ENCODE assay signal across 8 mouse cellular contexts in genomic region chr5:72984091-72984490, GRCm38 (mm10). TPM values are rescaled to one million over a fixed set of nuclear protein-coding genes. Genes with fewer than 3 reads are reported as not detected.
A peak's percentile ranks its signal among the peaks of the same experiment; 100 is the strongest.
DNase-seq lines count a peak whose midpoint lies in the region; ATAC-seq lines count a peak whose summit lies in the region.

No protein-coding gene starts in this region.

- DNase-seq in cerebellum, adult 18-20 months: peak; percentile 13 to 19
- DNase-seq in cerebellum, postnatal 4 days (ENCODE audit: low spot score in 2 of 2): no peak
- DNase-seq in layer of hippocampus, adult 11-12 months (ENCODE audit: low spot score): peak; percentile 32
- no peak for DNase-seq in layer of hippocampus, postnatal 36 days
- peak; percentile 69 for DNase-seq in ES-CJ7 (ENCODE audit: low read depth, low spot score)
- peak; percentile 91 for DNase-seq in embryo, embryonic 10.5 days (ENCODE audit: low spot score)
- no peak for DNase-seq in spleen, postnatal 4 days (ENCODE audit: low spot score in 2 of 2)

- ATAC-seq in megakaryocyte-erythroid progenitor cell, adult 5-6 weeks (replicated peaks; ENCODE audit: low FRiP score, low TSS enrichment, poor library complexity, severe bottlenecking): peak; percentile 74

RNA-seq across cellular contexts. Expression of gene Gm10135, which starts 9.6 kb away (rescaled TPM):
- not detected for total RNA-seq in layer of hippocampus, postnatal 36 days (2021)
- total RNA-seq in megakaryocyte-erythroid progenitor cell, adult 5-6 weeks (2014; fragmentation: Nextera tagmentation): not detected in 2 replicates
- total RNA-seq in megakaryocyte-erythroid progenitor cell, adult 5-6 weeks (2017): 3.9 TPM in 1 of 2 replicates, not detected in the other

RNA-seq across cellular contexts. Expression of gene Slc10a4, which starts 22.6 kb away (rescaled TPM):
- total RNA-seq in layer of hippocampus, postnatal 36 days (2021): under 1 TPM; 0.78 to 0.90 TPM
- not detected in 2 replicates for total RNA-seq in megakaryocyte-erythroid progenitor cell, adult 5-6 weeks (2014; fragmentation: Nextera tagmentation)
- not detected in 2 replicates for total RNA-seq in megakaryocyte-erythroid progenitor cell, adult 5-6 weeks (2017)

Comparison
In these comparisons a context has a peak if more than half of its experiments do, and no peak if none do; other contexts are left out.
1. DNase-seq: peak in cerebellum, adult 18-20 months (2 of 2), layer of hippocampus, adult 11-12 months (single experiment), ES-CJ7 (single experiment) and embryo, embryonic 10.5 days (single experiment); none in cerebellum, postnatal 4 days (0 of 2), layer of hippocampus, postnatal 36 days (0 of 2) and spleen, postnatal 4 days (0 of 2).